Mouse (Mus musculus) bone marrow macrophage, adult 2 months (primary cell): ENCODE data around the gene Tmem89. TPM values are rescaled to one million over a fixed set of nuclear protein-coding genes. Genes with fewer than 3 reads are reported as not detected.

Experiments
- H3K27ac ChIP-seq: 2 replicates; pipeline ENCODE4 v1.5.1; 2012; ENCODE audit warnings: low read depth, low read length; ENCODE audit not compliant: insufficient read depth
- H3K4me1 ChIP-seq: 2 replicates; pipeline ENCODE4 v1.6.1; 2012; ENCODE audit warnings: low read length; ENCODE audit not compliant: control insufficient read depth, insufficient read depth
- H3K4me3 ChIP-seq: 2 replicates; pipeline ENCODE4 v1.5.1; 2012; ENCODE audit warnings: mild to moderate bottlenecking, low read length, moderate library complexity; ENCODE audit not compliant: insufficient read depth
- CTCF ChIP-seq: IDR thresholded peaks from 2 replicates; pipeline ENCODE4 v1.5.1; 2012; ENCODE audit warnings: low read depth, mild to moderate bottlenecking, low read length, moderate library complexity
- POLR2A ChIP-seq: IDR thresholded peaks from 2 replicates; pipeline ENCODE4 v1.6.1; 2012; ENCODE audit warnings: mild to moderate bottlenecking, low read depth, low read length, borderline replicate concordance
- polyA plus RNA-seq: library from polyadenylated mRNA; stranded (reverse); fragments of >200 nt; gene quantifications from 2 replicates; pipeline ENCODE4 v1.2.4, GENCODE M21; 2012; ENCODE audit not compliant: missing spikeins, insufficient read depth, insufficient read length

Gene Tmem89
- polyA plus RNA-seq, 1 experiment = not detected

DNA sequence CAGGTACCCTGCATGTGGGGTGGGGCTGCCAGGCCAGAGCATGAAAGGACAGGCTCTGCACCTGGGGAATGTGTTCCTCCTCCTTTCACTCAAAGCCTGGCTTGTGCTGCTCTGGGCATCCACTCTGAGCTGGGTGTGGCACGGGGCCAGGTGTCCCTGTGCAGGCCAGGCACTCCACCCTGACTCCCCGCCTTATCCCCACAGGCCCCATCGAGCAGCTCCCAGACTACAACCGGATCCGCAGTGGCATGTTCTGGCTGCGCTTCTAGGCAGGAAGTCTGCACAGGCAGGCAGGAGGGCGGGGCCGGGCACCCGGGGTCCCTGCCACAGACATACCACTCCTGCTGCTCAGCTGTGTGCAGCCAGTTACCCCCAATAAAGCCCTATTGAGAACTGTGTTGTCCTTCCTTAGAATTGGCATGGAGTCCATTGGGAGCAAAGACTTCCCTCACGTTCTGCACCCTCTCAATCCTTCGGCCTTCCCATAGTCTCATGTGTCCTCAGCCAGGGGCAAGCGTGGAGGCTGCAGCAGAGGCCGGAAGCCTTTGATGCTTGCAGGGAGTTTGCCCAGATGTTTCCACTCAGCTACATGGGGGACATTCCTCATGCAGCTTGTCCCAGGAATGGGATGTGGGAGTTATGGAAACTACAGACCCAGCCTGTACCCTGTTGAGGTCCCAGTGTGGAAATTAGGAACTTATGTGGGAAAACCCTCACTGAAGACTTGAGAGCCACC lies 35.0 kb downstream of the Tmem89 start:
- Histone ChIP-seq H3K4me3 (no peak overlapping the region), H3K27ac (no peak overlapping the region), H3K4me1 (no peaks in the 10 kb centered on the region)
- TF ChIP-seq CTCF (no peak), POLR2A (no peak)

DNA sequence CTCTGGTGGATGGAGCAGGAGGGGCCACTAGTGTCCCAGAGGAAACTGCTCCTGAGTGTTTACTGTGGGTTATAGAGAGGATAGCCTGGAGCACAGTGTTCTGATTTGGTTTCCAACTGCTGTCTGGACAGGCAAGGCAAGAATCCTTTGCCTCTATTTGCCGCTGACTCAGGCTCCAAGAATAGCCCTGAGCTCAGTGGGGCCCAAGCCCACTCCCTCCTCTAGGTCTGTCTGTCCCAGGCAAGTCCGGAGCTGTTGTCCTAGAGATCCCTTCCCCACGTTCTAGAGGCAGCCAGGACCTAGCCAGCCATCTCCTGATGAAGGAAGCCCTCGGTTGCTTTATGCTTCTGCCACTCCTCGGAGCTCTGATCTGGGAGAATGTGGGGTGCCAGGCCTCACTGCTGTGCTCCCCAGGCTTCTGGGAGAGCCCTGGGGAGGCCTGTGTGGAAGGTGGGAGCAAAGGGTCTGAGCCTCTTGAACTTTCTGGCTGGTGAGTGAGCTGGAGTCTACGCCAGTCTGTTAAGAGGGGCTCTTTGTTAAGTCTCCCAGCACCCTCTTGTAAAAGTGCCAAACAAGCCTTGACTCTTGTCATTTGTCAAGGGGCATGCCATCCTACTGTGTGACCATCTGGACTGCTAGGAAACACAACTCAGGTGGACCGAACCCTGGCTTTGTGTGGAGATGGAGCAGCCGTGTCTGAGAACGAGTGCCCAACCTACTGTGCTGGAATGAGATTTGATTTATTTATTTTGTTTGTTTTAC lies 35.7 kb downstream of the Tmem89 start:
- Histone ChIP-seq H3K27ac (no peak overlapping the region), H3K4me1 (no peaks in the 10 kb centered on the region), H3K4me3 (no peak overlapping the region)
- TF ChIP-seq POLR2A = no peak

DNA sequence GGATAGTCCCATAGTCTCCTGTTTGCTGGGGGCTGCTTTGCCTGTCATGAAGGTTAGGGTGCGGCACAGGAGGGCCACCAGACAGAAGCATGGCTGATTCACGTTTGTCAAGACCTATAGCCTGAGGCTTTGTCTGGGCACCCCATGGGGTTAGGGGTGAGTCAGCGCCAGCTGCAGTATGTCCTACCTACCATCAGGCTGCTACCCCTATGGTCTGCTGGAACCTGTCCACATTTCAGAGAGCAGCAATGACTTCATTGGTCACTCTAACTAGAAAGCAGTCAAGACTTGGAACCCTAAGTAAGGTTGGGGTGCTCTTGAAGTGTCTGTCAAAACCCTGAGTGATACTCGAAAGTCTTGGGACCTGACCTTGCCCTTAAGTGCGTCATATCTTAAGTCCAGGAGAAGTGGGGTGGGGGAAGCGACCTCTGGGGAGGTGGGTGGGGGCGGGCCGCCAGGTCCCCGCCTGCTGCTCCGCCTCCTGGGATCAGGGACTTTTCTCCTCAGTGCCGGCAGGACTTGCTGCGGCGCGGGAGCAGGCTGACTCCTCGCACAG lies 38.7 kb downstream of the Tmem89 start, which contains the start of gene Col7a1:
Gene Col7a1 (plus strand): TSS at position 506 of the 556 bp plus-strand sequence.
- no peak for TF ChIP-seq CTCF
- TF ChIP-seq POLR2A = no peak
- no peaks in the 10 kb centered on the region for H3K4me1 ChIP-seq
- H3K27ac ChIP-seq = no peak within 1 kb of the TSS
- no peak within 1 kb of the TSS for H3K4me3 ChIP-seq

DNA sequence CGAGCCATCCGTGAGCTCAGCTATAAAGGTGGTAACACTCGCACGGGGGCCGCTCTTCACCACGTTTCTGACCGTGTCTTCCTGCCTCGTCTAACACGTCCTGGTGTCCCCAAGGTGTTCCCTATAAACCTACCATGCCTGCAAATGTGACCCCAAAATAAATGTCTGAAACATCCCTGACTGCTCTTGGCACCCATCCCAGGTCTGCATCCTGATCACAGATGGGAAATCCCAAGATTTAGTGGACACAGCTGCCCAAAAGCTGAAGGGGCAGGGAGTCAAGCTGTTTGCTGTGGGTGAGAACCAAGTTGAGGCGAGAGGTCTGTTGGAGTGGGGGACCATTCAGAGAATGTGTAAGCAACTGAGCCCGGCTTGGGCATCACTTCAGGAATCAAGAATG lies 40.8 kb downstream of the Tmem89 start:
- no peak overlapping the region for H3K27ac ChIP-seq
- no peak for TF ChIP-seq POLR2A
- TF ChIP-seq CTCF = no peak
- H3K4me1 ChIP-seq = no peaks in the 10 kb centered on the region
- H3K4me3 ChIP-seq = no peak overlapping the region

DNA sequence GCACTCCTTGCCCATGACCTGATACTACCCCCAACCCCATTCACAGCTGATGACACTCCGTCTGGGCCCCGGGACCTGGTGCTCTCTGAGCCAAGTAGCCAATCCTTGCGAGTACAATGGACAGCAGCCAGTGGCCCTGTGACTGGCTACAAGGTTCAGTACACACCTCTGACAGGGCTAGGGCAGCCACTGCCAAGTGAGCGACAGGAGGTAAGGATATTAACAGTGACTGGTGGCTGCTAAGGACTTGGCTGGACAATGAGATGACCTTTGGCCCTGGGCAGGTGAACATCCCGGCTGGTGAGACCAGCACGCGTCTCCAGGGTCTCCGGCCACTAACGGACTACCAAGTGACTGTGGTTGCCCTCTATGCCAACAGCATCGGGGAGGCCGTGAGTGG lies 41.4 kb downstream of the Tmem89 start:
- no peak for TF ChIP-seq CTCF
- TF ChIP-seq POLR2A = no peak
- no peak overlapping the region for H3K4me3 ChIP-seq
- no peak overlapping the region for H3K27ac ChIP-seq
- no peaks in the 10 kb centered on the region for H3K4me1 ChIP-seq

DNA sequence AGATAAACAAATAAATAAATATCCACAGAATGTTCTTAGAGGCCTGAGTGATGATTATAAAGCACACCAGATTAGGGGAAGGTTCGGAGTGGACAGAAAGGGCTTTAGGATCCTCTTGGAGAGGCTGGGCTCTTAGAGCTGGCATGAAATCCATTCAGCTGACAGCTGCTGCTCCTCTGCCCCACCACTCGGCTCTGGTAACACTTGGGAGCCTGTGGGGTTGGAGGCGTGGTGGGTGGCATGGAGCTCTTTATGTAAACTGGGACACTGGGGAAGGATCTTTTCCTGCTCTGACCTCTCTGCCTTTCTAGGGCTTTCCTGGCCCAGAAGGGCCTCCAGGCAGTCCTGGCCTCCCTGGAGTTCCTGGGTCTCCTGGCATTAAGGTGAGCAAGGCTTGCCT lies 49.2 kb downstream of the Tmem89 start:
- TF ChIP-seq CTCF (no peak), POLR2A (no peak)
- no peaks in the 10 kb centered on the region for H3K4me1 ChIP-seq

DNA sequence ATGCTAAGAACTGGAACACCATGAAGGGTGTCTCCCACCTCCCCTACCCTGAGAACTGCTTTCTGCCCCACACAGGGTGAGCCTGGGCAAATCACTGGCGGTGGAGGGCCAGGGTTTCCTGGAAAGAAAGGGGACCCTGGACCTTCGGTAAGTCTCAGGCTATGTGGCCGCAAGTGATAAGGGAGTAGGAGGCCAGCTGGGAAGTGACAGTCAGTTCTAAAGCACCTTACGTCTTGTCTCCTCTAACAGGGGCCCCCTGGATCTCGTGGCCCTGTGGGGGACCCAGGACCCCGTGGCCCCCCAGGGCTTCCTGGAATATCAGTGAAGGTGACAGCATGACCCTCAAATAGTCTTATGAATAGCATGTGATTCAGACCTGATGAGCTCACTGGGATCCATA lies 49.9 kb downstream of the Tmem89 start:
- H3K4me3 ChIP-seq = no peak overlapping the region
- no peaks in the 10 kb centered on the region for H3K4me1 ChIP-seq
- no peak for TF ChIP-seq CTCF
- TF ChIP-seq POLR2A = no peak
- no peak overlapping the region for H3K27ac ChIP-seq

More for the DNA sequence above, 49.2 kb downstream of the Tmem89 start:
- Histone ChIP-seq H3K27ac (no peak overlapping the region), H3K4me3 (no peak overlapping the region)

Other genes starting within 250 kb of the Tmem89 start
- gene Prkar2a, start 225.3 kb upstream of the Tmem89 start, polyA plus RNA-seq = 35.2 and 37.6 TPM in 2 replicates
- gene Ip6k2, start 130.8 kb upstream of the Tmem89 start, polyA plus RNA-seq = 37.3 and 40.7 TPM in 2 replicates
- gene Nckipsd, start 106.3 kb upstream of the Tmem89 start, polyA plus RNA-seq = 25.6 and 29.0 TPM in 2 replicates
- 2.1 and 2.2 TPM in 2 replicates for gene Celsr3, start 88.3 kb upstream of the Tmem89 start, polyA plus RNA-seq
- 19.0 and 20.8 TPM in 2 replicates for gene Slc26a6, start 61.3 kb upstream of the Tmem89 start, polyA plus RNA-seq
- 116 and 123 TPM in 2 replicates for gene Uqcrc1, start 22.0 kb downstream of the Tmem89 start, polyA plus RNA-seq
- gene Col7a1, start 39.0 kb downstream of the Tmem89 start, polyA plus RNA-seq = 0.17 and 0.78 TPM in 2 replicates
- gene Ucn2, start 71.4 kb downstream of the Tmem89 start, polyA plus RNA-seq = not detected in 2 replicates
- 41.7 and 44.5 TPM in 2 replicates for gene Pfkfb4, start 77.2 kb downstream of the Tmem89 start, polyA plus RNA-seq
- gene Shisa5, start 123.9 kb downstream of the Tmem89 start, polyA plus RNA-seq = 324 and 428 TPM in 2 replicates
- gene Trex1, start 145.1 kb downstream of the Tmem89 start, polyA plus RNA-seq = 88.4 and 110 TPM in 2 replicates
- gene Atrip, start 159.5 kb downstream of the Tmem89 start, polyA plus RNA-seq = 7.2 and 9.9 TPM in 2 replicates
- 6.4 and 8.8 TPM in 2 replicates for gene Ccdc51, start 167.9 kb downstream of the Tmem89 start, polyA plus RNA-seq
- 299 and 308 TPM in 2 replicates for gene Tma7, start 168.0 kb downstream of the Tmem89 start, polyA plus RNA-seq
- gene Plxnb1, start 180.8 kb downstream of the Tmem89 start, polyA plus RNA-seq = not detected in 2 replicates
- gene Fbxw21, start 247.4 kb downstream of the Tmem89 start, polyA plus RNA-seq = not detected in 2 replicates